Mouse (Mus musculus) liver, embryonic 13.5 days (tissue): Measurements from ENCODE around the gene Gpatch8. TPM values are rescaled to one million over a fixed set of nuclear protein-coding genes. Genes with fewer than 3 reads are reported as not detected.

ENCODE experiments used
- ATAC-seq: fragments of 200-750 bp; cut with Nextera tagmentation; 2 replicates; pipeline ENCODE4 v1.8.0; 2017; ENCODE audit warnings: low read depth, mild to moderate bottlenecking, moderate number of reproducible peaks, moderate library complexity
- DNase-seq: peaks from one replicate; pipeline ENCODE4 v3.0.0; 2022
- H3K27ac ChIP-seq: fragments of 300-500 bp; sonication (generic); 2 replicates; pipeline ENCODE4 v1.5.1; 2015; ENCODE audit warnings: moderate library complexity, mild to moderate bottlenecking, inconsistent platforms
- H3K27me3 ChIP-seq: fragments of 300-500 bp; sonication (generic); 2 replicates; pipeline ENCODE4 v1.6.1; 2015; ENCODE audit warnings: mild to moderate bottlenecking, inconsistent platforms
- H3K36me3 ChIP-seq: fragments of 300-500 bp; sonication (generic); 2 replicates; pipeline ENCODE4 v1.6.1; 2015; ENCODE audit warnings: mild to moderate bottlenecking, inconsistent platforms
- H3K4me1 ChIP-seq: fragments of 300-500 bp; sonication (generic); replicated peaks from 2 replicates; pipeline ENCODE4 v1.6.1; 2015; ENCODE audit warnings: inconsistent platforms
- H3K4me2 ChIP-seq: fragments of 300-500 bp; sonication (generic); 2 replicates; pipeline ENCODE4 v1.6.1; 2015; ENCODE audit warnings: inconsistent platforms, mild to moderate bottlenecking, moderate library complexity
- H3K4me3 ChIP-seq: fragments of 300-500 bp; sonication (generic); replicated peaks from 2 replicates; pipeline ENCODE4 v1.5.1; 2015; ENCODE audit warnings: mild to moderate bottlenecking, inconsistent platforms
- H3K9ac ChIP-seq: fragments of 300-500 bp; sonication (generic); 2 replicates; pipeline ENCODE4 v1.6.1; 2015; ENCODE audit warnings: mild to moderate bottlenecking, inconsistent platforms
- H3K9me3 ChIP-seq: fragments of 300-500 bp; sonication (generic); replicated peaks from 2 replicates; pipeline ENCODE4 v1.6.1; 2016; ENCODE audit warnings: inconsistent platforms
- WGBS: fragments of 180-500 bp; shearing (Covaris S2); methylation state at CpG from one replicate; pipeline ENCODE4 v1.1.7; 2015; ENCODE audit not compliant: insufficient replicate concordance; 5-methylcytosine and 5-hydroxymethylcytosine counted together
- polyA plus RNA-seq: library from polyadenylated mRNA; unstranded; fragments of >200 nt; fragmentation: Nextera tagmentation; extraction: Ambion mirVana; gene quantifications from 2 replicates; pipeline ENCODE4 v1.2.1, GENCODE M21; 2015

Gene Gpatch8
- 18.0 and 22.6 TPM in 2 replicates for polyA plus RNA-seq

- WGBS = under 1% methylated on average over 50 of the region's 55 CpGs
- H3K36me3 ChIP-seq = 0 out of 2 replicates have a peak, but pooled peaks cover 1% of the 10 kb centered on the region
- H3K9me3 ChIP-seq = no peaks in the 10 kb centered on the region
- ATAC-seq (peak; percentile 93), DNase-seq (peak; percentile 79)
- no peaks in the 10 kb centered on the region for H3K27me3 ChIP-seq
- peak within 1 kb of the TSS; percentile 92 for H3K27ac ChIP-seq
- peak within 1 kb of the TSS; percentile 98 for H3K9ac ChIP-seq
- peak within 1 kb of the TSS; percentile 70 for H3K4me2 ChIP-seq
- peak within 1 kb of the TSS; percentile 100 for H3K4me3 ChIP-seq
- peaks cover 34% of the 10 kb centered on the region for H3K4me1 ChIP-seq
These were observed at the start of gene Gpatch8 for GRCm38 (mm10) chr11:102556031-102556715. Gpatch8 (minus strand) TSS chr11:102556392.

GRCm38 (mm10) chr11:102604777-102605552 lies 48.8 kb upstream of the Gpatch8 start:
- 1% methylated on average over 73 of the region's 74 CpGs for WGBS
- peak overlapping the region; percentile 59 for H3K4me2 ChIP-seq
- ATAC-seq (no peak), DNase-seq (no peak)
- H3K27me3 ChIP-seq = peaks cover 94% of the 10 kb centered on the region
- no peaks in the 10 kb centered on the region for H3K36me3 ChIP-seq
- H3K4me1 ChIP-seq = peaks cover 15% of the 10 kb centered on the region
- no peaks in the 10 kb centered on the region for H3K9me3 ChIP-seq
- peak overlapping the region; percentile 54 for H3K4me3 ChIP-seq
- peak overlapping the region; percentile 33 for H3K9ac ChIP-seq
- peak overlapping the region; percentile 27 for H3K27ac ChIP-seq

- Histone ChIP-seq H3K9me3 (no peaks in the 10 kb centered on the region), H3K4me1 (peaks cover 15% of the 10 kb centered on the region), H3K4me3 (peak within 1 kb of the TSS; percentile 54), H3K4me2 (peak within 1 kb of the TSS; percentile 59), H3K9ac (peak within 1 kb of the TSS; percentile 33), H3K27ac (peak within 1 kb of the TSS; percentile 39), H3K36me3 (no peaks in the 10 kb centered on the region), H3K27me3 (peaks cover 85% of the 10 kb centered on the region)
- no peak for DNase-seq
- under 1% methylated on average over 21 of the region's 31 CpGs for WGBS
- ATAC-seq = peak; percentile 60
These were observed 47.9 kb upstream of the Gpatch8 start, which contains the start of gene Fzd2 for GRCm38 (mm10) chr11:102604010-102604584. Fzd2 (plus strand) TSS chr11:102604396.

GRCm38 (mm10) chr11:102603496-102603850 lies 47.3 kb upstream of the Gpatch8 start:
- no peak overlapping the region for H3K9ac ChIP-seq
- H3K27ac ChIP-seq = no peak overlapping the region
- ATAC-seq = no peak
- no peak for DNase-seq
- no peaks in the 10 kb centered on the region for H3K9me3 ChIP-seq
- peak overlapping the region; percentile 54 for H3K4me3 ChIP-seq
- WGBS = 2% methylated on average over 10 of the region's 10 CpGs
- H3K4me1 ChIP-seq = peaks cover 15% of the 10 kb centered on the region
- H3K4me2 ChIP-seq = peak overlapping the region; percentile 59
- H3K27me3 ChIP-seq = peaks cover 79% of the 10 kb centered on the region
- no peaks in the 10 kb centered on the region for H3K36me3 ChIP-seq

- DNase-seq (no peak), ATAC-seq (no peak)
- Histone ChIP-seq H3K9ac (no peak overlapping the region), H3K4me3 (peak overlapping the region; percentile 54), H3K9me3 (no peaks in the 10 kb centered on the region), H3K27ac (peak overlapping the region; percentile 13; the same call in 1 of the 2 replicates), H3K36me3 (no peaks in the 10 kb centered on the region), H3K27me3 (peaks cover 74% of the 10 kb centered on the region), H3K4me1 (peaks cover 15% of the 10 kb centered on the region), H3K4me2 (peak overlapping the region; percentile 59)
- 10% methylated on average over 13 of the region's 13 CpGs for WGBS
These were observed 46.8 kb upstream of the Gpatch8 start for GRCm38 (mm10) chr11:102602816-102603495.

GRCm38 (mm10) chr11:102599912-102600311 lies 43.7 kb upstream of the Gpatch8 start:
- 56% methylated on average over 3 of the region's 3 CpGs for WGBS
- Histone ChIP-seq H3K4me3 (no peak overlapping the region), H3K9me3 (no peaks in the 10 kb centered on the region), H3K36me3 (no peaks in the 10 kb centered on the region), H3K4me1 (peaks cover 8% of the 10 kb centered on the region), H3K9ac (no peak overlapping the region), H3K4me2 (no peak overlapping the region), H3K27ac (no peak overlapping the region), H3K27me3 (peaks cover 53% of the 10 kb centered on the region)
- ATAC-seq (no peak), DNase-seq (no peak)

GRCm38 (mm10) chr11:102595341-102595820 lies 39.2 kb upstream of the Gpatch8 start:
- ATAC-seq = no peak
- 39% methylated on average over 3 of the region's 4 CpGs for WGBS
- no peak overlapping the region for H3K9ac ChIP-seq
- H3K27ac ChIP-seq = no peak overlapping the region
- H3K9me3 ChIP-seq = no peaks in the 10 kb centered on the region
- no peak overlapping the region for H3K4me2 ChIP-seq
- H3K27me3 ChIP-seq = peaks cover 10% of the 10 kb centered on the region
- no peaks in the 10 kb centered on the region for H3K4me1 ChIP-seq
- no peak overlapping the region for H3K4me3 ChIP-seq
- no peaks in the 10 kb centered on the region for H3K36me3 ChIP-seq
- no peak for DNase-seq

- Histone ChIP-seq H3K4me2 (no peak overlapping the region), H3K27ac (no peak overlapping the region), H3K9ac (no peak overlapping the region), H3K4me1 (no peaks in the 10 kb centered on the region), H3K4me3 (no peak overlapping the region), H3K27me3 (peaks cover 16% of the 10 kb centered on the region), H3K9me3 (0 out of 2 replicates have a peak, but pooled peaks cover 5% of the 10 kb centered on the region), H3K36me3 (no peaks in the 10 kb centered on the region)
- 69% methylated on average over 3 of the region's 3 CpGs for WGBS
- no peak for ATAC-seq
- DNase-seq = no peak
These were observed 31.4 kb upstream of the Gpatch8 start for GRCm38 (mm10) chr11:102587554-102587953.

GRCm38 (mm10) chr11:102586445-102587130 lies 30.4 kb upstream of the Gpatch8 start:
- 0 out of 2 replicates have a peak, but pooled peaks cover 5% of the 10 kb centered on the region for H3K9me3 ChIP-seq
- ATAC-seq = no peak
- H3K9ac ChIP-seq = no peak overlapping the region
- peaks cover 26% of the 10 kb centered on the region for H3K27me3 ChIP-seq
- no peaks in the 10 kb centered on the region for H3K4me1 ChIP-seq
- DNase-seq = no peak
- H3K4me2 ChIP-seq = no peak overlapping the region
- no peaks in the 10 kb centered on the region for H3K36me3 ChIP-seq
- no peak overlapping the region for H3K27ac ChIP-seq
- H3K4me3 ChIP-seq = no peak overlapping the region
- WGBS = 77% methylated on average over 4 of the region's 4 CpGs

GRCm38 (mm10) chr11:102582736-102583135 lies 26.5 kb upstream of the Gpatch8 start:
- ATAC-seq (no peak), DNase-seq (no peak)
- 28% methylated on average over 5 of the region's 5 CpGs for WGBS
- Histone ChIP-seq H3K9ac (no peak overlapping the region), H3K36me3 (no peaks in the 10 kb centered on the region), H3K4me3 (no peak overlapping the region), H3K9me3 (0 out of 2 replicates have a peak, but pooled peaks cover 5% of the 10 kb centered on the region), H3K4me2 (no peak overlapping the region), H3K4me1 (peaks cover 15% of the 10 kb centered on the region), H3K27ac (no peak overlapping the region), H3K27me3 (peaks cover 50% of the 10 kb centered on the region)
